16 mouse cellular contexts compared by ENCODE assay signal in genomic region chr4:129111350-129111749, GRCm38 (mm10). TPM values are rescaled to one million over a fixed set of nuclear protein-coding genes. Genes with fewer than 3 reads are reported as not detected.
A peak's percentile ranks its signal among the peaks of the same experiment; 100 is the strongest.
DNase-seq lines count a peak whose midpoint lies in the region; ATAC-seq and TF ChIP-seq lines count a peak whose summit lies in the region.
"Had no signal": no experiment of that assay in that cellular context is flagged by ENCODE, and none has a peak within 500 bp of the region (broad histone marks: within the 10 kb centered on the region; RNA-seq: fewer than 3 reads in every experiment).

No protein-coding gene starts in this region.

- 48% methylated on average over 11 of the region's 11 CpGs for WGBS in kidney, adult 2 months
- WGBS in kidney, embryonic 14.5 days = 48% methylated on average over 11 of the region's 11 CpGs

- ATAC-seq in kidney, embryonic 14.5 days (ENCODE audit: low FRiP score, low TSS enrichment) = no peak
- ATAC-seq in granulocyte monocyte progenitor cell, adult 5-6 weeks (replicated peaks; ENCODE audit: poor library complexity, severe bottlenecking) = no peak
- ATAC-seq: hindbrain, embryonic 16.5 days had no signal

- peak; percentile 41 for TF ChIP-seq CTCF in kidney, adult 2 months (conservative IDR thresholded peaks at IDR 0.05; ENCODE audit: insufficient read depth, insufficient read length, low read depth, low read length)

- no peak for DNase-seq in kidney, adult 2 months
- DNase-seq in retina, embryonic 14.5 days (ENCODE audit: low spot score) = peak; percentile 25
- no peak for DNase-seq in retina, postnatal 1 day
- DNase-seq in ZHBTc4 (ENCODE audit: low read depth, low spot score) = peak; percentile 82
- peak; percentile 48 for DNase-seq in testis, postnatal 10 days (ENCODE audit: low spot score)
- DNase-seq in urinary bladder, adult 2 months (ENCODE audit: low spot score) = no peak
- DNase-seq: adrenal gland, adult 8-10 months; cerebellum, adult 11 months; gastrocnemius, postnatal 25 days; lung, adult 2 months had no signal

- H3K4me1 ChIP-seq in kidney, adult 2 months (ENCODE audit: control insufficient read depth, insufficient read depth, low read length) = no peaks in the 10 kb centered on the region
- H3K4me1 ChIP-seq in kidney, embryonic 14.5 days (ENCODE audit: control insufficient read depth, insufficient read depth, low read length) = peaks cover 34% of the 10 kb centered on the region; the same call in 1 of the 2 replicates
- H3K4me1 ChIP-seq: heart, embryonic 15.5 days had no signal

- no peak for TF ChIP-seq POLR2A in kidney, adult 2 months (IDR thresholded peaks at IDR 0.05; ENCODE audit: low read depth, low read length)

- H3K9ac ChIP-seq in kidney, embryonic 14.5 days (ENCODE audit: low read depth, low read length) = no peak overlapping the region
- H3K9ac ChIP-seq: heart, embryonic 15.5 days had no signal

- no peak overlapping the region for H3K27ac ChIP-seq in kidney, adult 2 months (ENCODE audit: insufficient read depth, low read depth, low read length)
- no peak overlapping the region for H3K27ac ChIP-seq in kidney, embryonic 14.5 days (ENCODE audit: low read depth, low read length)
- H3K27ac ChIP-seq: heart, embryonic 15.5 days; midbrain, embryonic 10.5 days had no signal

- no peak overlapping the region for H3K4me2 ChIP-seq in kidney, embryonic 14.5 days (replicated peaks; ENCODE audit: low read depth, low read length)

- no peaks in the 10 kb centered on the region for H3K9me3 ChIP-seq in kidney, embryonic 14.5 days (ENCODE audit: control insufficient read depth, low read length)
- H3K9me3 ChIP-seq: heart, embryonic 15.5 days; midbrain, embryonic 10.5 days had no signal

- no peaks in the 10 kb centered on the region for H3K27me3 ChIP-seq in kidney, adult 2 months (replicated peaks; ENCODE audit: control insufficient read depth, insufficient read depth, low read length)
- H3K27me3 ChIP-seq in kidney, embryonic 14.5 days (ENCODE audit: control insufficient read depth, insufficient read depth, low read length) = peaks cover 7% of the 10 kb centered on the region; the same call in 1 of the 2 replicates

- H3K4me3 ChIP-seq in kidney, adult 2 months (ENCODE audit: insufficient read depth, low read depth, low read length) = no peak overlapping the region
- no peak overlapping the region for H3K4me3 ChIP-seq in kidney, embryonic 14.5 days (ENCODE audit: low read length)
- H3K4me3 ChIP-seq: heart, embryonic 15.5 days; midbrain, embryonic 10.5 days had no signal

- no peaks in the 10 kb centered on the region for H3K36me3 ChIP-seq in kidney, adult 2 months (ENCODE audit: control insufficient read depth, insufficient read depth, low read length)
- no peaks in the 10 kb centered on the region for H3K36me3 ChIP-seq in kidney, embryonic 14.5 days (ENCODE audit: control insufficient read depth, insufficient read depth, low read length)
- H3K36me3 ChIP-seq: heart, embryonic 15.5 days; midbrain, embryonic 10.5 days had no signal

RNA-seq across cellular contexts. Expression of gene Tmem54, which starts 6.0 kb away (rescaled TPM):
- 9.3 and 9.9 TPM in 2 replicates for polyA plus RNA-seq in kidney, adult 2 months (2012; rRNA removed)
- polyA plus RNA-seq in kidney, embryonic 14.5 days (2014; fragmentation: Nextera tagmentation; extraction: Ambion mirVana) = 8.5 and 10.0 TPM in 2 replicates
- 25.3 and 27.2 TPM in 2 replicates for polyA plus RNA-seq in urinary bladder, adult 2 months (2012; rRNA removed)
- total RNA-seq in granulocyte monocyte progenitor cell, adult 5-6 weeks (2014; fragmentation: Nextera tagmentation) = not detected in 2 replicates
- not detected in 2 replicates for total RNA-seq in granulocyte monocyte progenitor cell, adult 5-6 weeks (2017)
- total RNA-seq: adrenal gland, adult 8-10 months; gastrocnemius, postnatal 25 days; left cerebral cortex, postnatal 14 days had no signal

RNA-seq across cellular contexts. Expression of gene Hpca, which starts 10.5 kb away (rescaled TPM):
- 0.41 and 0.60 TPM in 2 replicates for polyA plus RNA-seq in kidney, adult 2 months (2012; rRNA removed)
- 0.83 TPM in 2 replicates for polyA plus RNA-seq in kidney, embryonic 14.5 days (2014; fragmentation: Nextera tagmentation; extraction: Ambion mirVana)
- polyA plus RNA-seq in urinary bladder, adult 2 months (2012; rRNA removed) = 0.46 and 0.55 TPM in 2 replicates
- not detected in 2 replicates for total RNA-seq in granulocyte monocyte progenitor cell, adult 5-6 weeks (2014; fragmentation: Nextera tagmentation)
- total RNA-seq in granulocyte monocyte progenitor cell, adult 5-6 weeks (2017) = not detected in 2 replicates
- total RNA-seq: gastrocnemius, postnatal 25 days had no signal
- polyA plus RNA-seq: lung, adult 2 months had no signal

RNA-seq across cellular contexts. Expression of gene Fndc5, which starts 25.4 kb away (rescaled TPM):
- polyA plus RNA-seq in kidney, adult 2 months (2012; rRNA removed) = 2.6 and 3.3 TPM in 2 replicates
- 4.3 and 5.7 TPM in 2 replicates for polyA plus RNA-seq in kidney, embryonic 14.5 days (2014; fragmentation: Nextera tagmentation; extraction: Ambion mirVana)
- 5.9 and 7.1 TPM in 2 replicates for polyA plus RNA-seq in urinary bladder, adult 2 months (2012; rRNA removed)
- not detected in 2 replicates for total RNA-seq in granulocyte monocyte progenitor cell, adult 5-6 weeks (2014; fragmentation: Nextera tagmentation)
- not detected in 2 replicates for total RNA-seq in granulocyte monocyte progenitor cell, adult 5-6 weeks (2017)

RNA-seq across cellular contexts. Expression of gene Rnf19b, which starts 53.3 kb away (rescaled TPM):
- 28.2 and 30.6 TPM in 2 replicates for polyA plus RNA-seq in kidney, adult 2 months (2012; rRNA removed)
- polyA plus RNA-seq in kidney, embryonic 14.5 days (2014; fragmentation: Nextera tagmentation; extraction: Ambion mirVana) = 6.0 and 7.6 TPM in 2 replicates
- 25.9 and 28.9 TPM in 2 replicates for polyA plus RNA-seq in urinary bladder, adult 2 months (2012; rRNA removed)
- total RNA-seq in granulocyte monocyte progenitor cell, adult 5-6 weeks (2014; fragmentation: Nextera tagmentation) = 30.6 and 31.7 TPM in 2 replicates
- 54.3 and 75.1 TPM in 2 replicates for total RNA-seq in granulocyte monocyte progenitor cell, adult 5-6 weeks (2017)

Comparison
In these comparisons a context has a peak if more than half of its experiments do, and no peak if none do; other contexts are left out.
1. DNase-seq: peak in retina, embryonic 14.5 days (single experiment), ZHBTc4 (single experiment) and testis, postnatal 10 days (single experiment); none in kidney, adult 2 months (single experiment), retina, postnatal 1 day (single experiment) and urinary bladder, adult 2 months (single experiment).